Mouse (Mus musculus) common myeloid progenitor, adult 5-6 weeks (primary cell): ENCODE results near the gene Arhgef40. TPM values are rescaled to one million over a fixed set of nuclear protein-coding genes. Genes with fewer than 3 reads are reported as not detected.
"Not testable (repeated sequence)": the region's sequence is repeated elsewhere in the genome, so short reads cannot be mapped to it uniquely, and the experiment has no call there.

Experiments used
- ATAC-seq: replicated peaks from 2 replicates; pipeline ENCODE4 v1.8.0; 2016; ENCODE audit warnings: low read depth, mild to moderate bottlenecking, moderate TSS enrichment, inconsistent platforms; ENCODE audit not compliant: poor library complexity, severe bottlenecking
- total RNA-seq: library from RNA; stranded (forward); fragments of 200-1000, 187-1606 nt; gene quantifications from 2 replicates; pipeline ENCODE4 v1.2.3, GENCODE M21; 2017

Gene Arhgef40
- total RNA-seq, 1 experiment from 2014 or later = 32.4 TPM

DNA sequence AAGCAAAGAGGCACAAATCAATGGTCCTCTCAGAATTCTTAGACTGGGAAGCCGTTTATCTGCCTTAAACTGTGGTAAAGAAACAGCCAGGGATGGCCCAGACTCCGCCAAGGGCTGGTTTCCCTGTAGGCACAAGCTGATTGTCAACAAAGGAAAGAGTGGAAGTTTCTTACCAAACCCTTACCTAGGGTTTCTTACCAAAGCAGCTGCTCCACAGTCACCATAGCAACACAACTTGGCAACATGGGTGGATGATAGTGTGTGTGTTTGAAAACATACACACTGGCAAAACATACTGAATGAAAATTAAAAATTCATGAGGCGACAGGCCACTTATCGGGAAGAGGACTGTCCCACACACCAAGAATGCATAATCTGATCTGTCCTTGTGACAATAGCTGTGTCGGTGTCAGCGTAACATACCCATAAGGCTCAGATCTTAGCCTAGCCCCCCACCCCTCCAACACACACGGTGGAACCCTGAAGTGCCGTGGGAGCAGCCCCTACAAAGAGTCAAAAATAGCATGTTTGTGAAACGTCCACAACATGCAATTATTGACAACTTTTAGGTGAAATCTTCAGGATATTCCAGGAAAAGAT, 61.5 kb downstream of the Arhgef40 start:
- no peak for ATAC-seq

DNA sequence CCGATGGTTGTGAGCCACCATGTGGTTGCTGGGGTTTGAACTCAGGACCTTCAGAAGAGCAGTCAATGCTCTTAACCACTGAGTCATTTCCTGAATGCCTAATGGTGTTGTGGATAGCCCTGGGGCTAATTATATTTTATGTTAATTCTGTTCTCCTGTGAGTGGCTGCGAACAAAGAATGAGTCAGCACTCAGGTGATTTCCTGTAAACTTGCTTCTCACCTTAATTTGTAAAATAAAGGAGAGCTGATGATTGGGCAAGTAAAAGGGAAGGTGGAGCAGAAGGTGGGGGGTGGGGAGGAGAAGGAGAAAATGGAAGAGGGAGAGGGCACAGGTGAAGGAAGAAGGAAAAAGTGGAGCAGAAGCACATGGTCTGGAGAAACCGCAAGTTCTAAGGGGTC, 68.2 kb downstream of the Arhgef40 start:
- ATAC-seq = not testable (repeated sequence)

Other genes with a start within 250 kb of the Arhgef40 start
- not detected in 2 replicates for gene Ang4, start 211.1 kb upstream of the Arhgef40 start, total RNA-seq
- gene AY358078, start 184.7 kb upstream of the Arhgef40 start, total RNA-seq = not detected in 2 replicates
- 0.55 and 3.3 TPM in 2 replicates for gene Ear6, start 131.0 kb upstream of the Arhgef40 start, total RNA-seq
- 6.7 and 11.5 TPM in 2 replicates for gene Mettl17, start 99.9 kb upstream of the Arhgef40 start, total RNA-seq
- gene Slc39a2, start 91.8 kb upstream of the Arhgef40 start, total RNA-seq = 0.49 TPM in 1 of 2 replicates, not detected in the other
- 2.8 and 14.6 TPM in 2 replicates for gene Ndrg2, start 70.6 kb upstream of the Arhgef40 start, total RNA-seq
- not detected in 2 replicates for gene Tppp2, start 66.3 kb upstream of the Arhgef40 start, total RNA-seq
- gene Rnase13, start 61.9 kb upstream of the Arhgef40 start, total RNA-seq = not detected in 2 replicates
- gene Tmem253, start 30.9 kb downstream of the Arhgef40 start, total RNA-seq = not detected in 2 replicates
- gene Zfp219, start 36.0 kb downstream of the Arhgef40 start, total RNA-seq = 9.8 and 14.0 TPM in 2 replicates
- not detected in 2 replicates for gene Olfr221, start 57.7 kb downstream of the Arhgef40 start, total RNA-seq
- 700 and 803 TPM in 2 replicates for gene Hnrnpc, start 119.3 kb downstream of the Arhgef40 start, total RNA-seq
- gene Rpgrip1, start 126.0 kb downstream of the Arhgef40 start, total RNA-seq = 17.0 and 17.2 TPM in 2 replicates
- gene Supt16, start 212.7 kb downstream of the Arhgef40 start, total RNA-seq = 251 and 267 TPM in 2 replicates